Mouse (Mus musculus) thymus, postnatal 10 days (tissue): ENCODE measurements around the gene Ddr1.

Experiments
- DNase-seq, 2 experiments: peaks; one replicate each; pipeline ENCODE4 v3.0.0; 2021; ENCODE audit warnings: low spot score in 2 of 2

The Ddr1 gene

GRCm38 (mm10) chr17:35721676-35722075, 17.3 kb upstream of the Ddr1 start:
- DNase-seq: no peak

GRCm38 (mm10) chr17:35720340-35720727, 15.9 kb upstream of the Ddr1 start:
- DNase-seq: no peak

GRCm38 (mm10) chr17:35719616-35720339, 15.4 kb upstream of the Ddr1 start:
- DNase-seq: no peak

- no peak for DNase-seq
Measured at GRCm38 (mm10) chr17:35717080-35717479, 12.7 kb upstream of the Ddr1 start.

- DNase-seq: no peak
Measured at GRCm38 (mm10) chr17:35716114-35716513, 11.7 kb upstream of the Ddr1 start.

- DNase-seq: no peak
Measured at GRCm38 (mm10) chr17:35710705-35711347, 6.4 kb upstream of the Ddr1 start.

GRCm38 (mm10) chr17:35708611-35709010, 4.2 kb upstream of the Ddr1 start:
- no peak for DNase-seq

- peak; percentile 33 to 51 for DNase-seq
Measured at GRCm38 (mm10) chr17:35707929-35708328, 3.5 kb upstream of the Ddr1 start.

- peak; percentile 43 to 73 for DNase-seq
Measured at GRCm38 (mm10) chr17:35705836-35706235, 1.4 kb upstream of the Ddr1 start.

- no peak for DNase-seq
Measured at GRCm38 (mm10) chr17:35703751-35704271, 610 bp downstream of the Ddr1 start.

- no peak for DNase-seq
Measured at GRCm38 (mm10) chr17:35703065-35703464, 1.4 kb downstream of the Ddr1 start.

GRCm38 (mm10) chr17:35702605-35703004, 1.8 kb downstream of the Ddr1 start:
- DNase-seq: no peak

- DNase-seq: no peak
Measured at GRCm38 (mm10) chr17:35701978-35702461, 2.4 kb downstream of the Ddr1 start.

GRCm38 (mm10) chr17:35701203-35701977, 3.0 kb downstream of the Ddr1 start:
- no peak for DNase-seq

- DNase-seq: peak; percentile 68 to 74
Measured at GRCm38 (mm10) chr17:35700371-35700961, 4.0 kb downstream of the Ddr1 start.

- DNase-seq: peak in 1 of 2 experiments; percentile 25
Measured at GRCm38 (mm10) chr17:35699919-35700318, 4.5 kb downstream of the Ddr1 start.

- no peak for DNase-seq
Measured at GRCm38 (mm10) chr17:35698501-35698883, 5.9 kb downstream of the Ddr1 start.

- DNase-seq: no peak
Measured at GRCm38 (mm10) chr17:35697759-35698500, 6.5 kb downstream of the Ddr1 start.

GRCm38 (mm10) chr17:35697429-35697758, 7.0 kb downstream of the Ddr1 start:
- DNase-seq: no peak

- no peak for DNase-seq
Measured at GRCm38 (mm10) chr17:35696691-35697090, 7.7 kb downstream of the Ddr1 start.

GRCm38 (mm10) chr17:35695289-35695688, 9.1 kb downstream of the Ddr1 start:
- peak; percentile 48 to 66 for DNase-seq
